In the genomic region with DNA sequence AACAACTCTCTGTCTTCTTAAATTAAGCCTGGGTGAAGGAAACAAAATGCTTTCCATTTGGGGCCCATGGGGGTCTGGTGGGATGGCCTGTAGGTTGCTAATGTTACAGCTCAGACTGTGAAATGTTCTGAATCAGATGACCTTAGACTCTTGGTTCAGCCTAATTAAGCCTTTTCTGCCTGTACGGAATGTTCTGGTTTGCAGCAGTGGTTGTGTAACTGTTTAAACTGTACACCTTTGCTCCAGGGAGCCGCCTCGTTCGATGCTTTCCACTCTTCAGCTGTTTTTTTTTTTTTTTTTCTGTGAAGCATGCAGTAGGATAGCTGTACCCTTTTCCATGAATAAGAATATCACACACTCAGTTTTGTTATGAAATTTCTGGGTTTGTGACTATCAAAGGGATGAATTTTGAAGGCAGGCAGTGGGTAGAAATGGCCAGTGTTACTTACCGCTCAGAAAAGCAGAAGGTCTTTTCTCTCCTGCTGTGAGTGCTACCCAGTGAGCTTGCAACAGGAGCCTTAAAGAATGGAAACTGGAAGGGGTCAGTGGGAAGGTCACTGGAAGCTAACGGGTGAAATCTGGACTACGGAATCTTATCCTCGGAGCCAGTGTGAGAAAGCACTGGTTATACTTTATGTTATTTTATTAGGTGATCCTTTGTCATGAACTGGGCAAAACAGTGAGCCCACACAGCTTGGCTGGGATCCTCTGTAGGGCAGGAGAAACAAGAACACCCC, we compare ENCODE assay signal across 15 mouse cellular contexts.
DNase-seq lines count a peak whose midpoint lies in the region; ATAC-seq and TF ChIP-seq lines count a peak whose summit lies in the region.
"Had no signal": no experiment of that assay in that cellular context is flagged by ENCODE, and none has a peak within 500 bp of the region (broad histone marks: within the 10 kb centered on the region; RNA-seq: fewer than 3 reads in every experiment).

No protein-coding gene starts in this region.

- H3K4me3 ChIP-seq in lung, adult 2 months (replicated peaks; ENCODE audit: extremely low read depth, low read depth, low read length) = no peak overlapping the region
- H3K4me3 ChIP-seq: forebrain, embryonic 12.5 days; hindbrain, embryonic 10.5 days; limb, embryonic 15.5 days; megakaryocyte, embryonic 14.5 days; neural tube, embryonic 12.5 days had no signal

- peak; percentile 65 for DNase-seq in kidney, adult 18-20 months
- no peak for DNase-seq in kidney, postnatal 10 days
- peak; percentile 66 for DNase-seq in lung, postnatal 36 days
- DNase-seq in lung, adult 2 months = no peak
- peak; percentile 72 for DNase-seq in kidney, postnatal 14 days
- DNase-seq in T-cell, adult 2 months (ENCODE audit: low spot score) = no peak
- DNase-seq: cerebellum, postnatal 25 days; right cerebral cortex, postnatal 4 days had no signal

- H3K4me1 ChIP-seq in lung, adult 2 months (ENCODE audit: control insufficient read depth, insufficient read depth, low read length) = peaks cover 10% of the 10 kb centered on the region
- H3K4me1 ChIP-seq: forebrain, embryonic 12.5 days; limb, embryonic 15.5 days; megakaryocyte, embryonic 14.5 days; neural tube, embryonic 12.5 days had no signal

- TF ChIP-seq POLR2A in lung, adult 2 months (IDR thresholded peaks at IDR 0.05; ENCODE audit: borderline replicate concordance, extremely low read depth, low read depth, low read length) = no peak

- no peak for ATAC-seq in erythroid progenitor cell, adult 5-6 weeks (replicated peaks; ENCODE audit: low FRiP score, poor library complexity, severe bottlenecking)
- ATAC-seq: midbrain, embryonic 16.5 days had no signal

- 62% methylated on average over 8 of the region's 8 CpGs for WGBS in lung, adult 2 months

- TF ChIP-seq CTCF in lung, adult 2 months (IDR thresholded peaks at IDR 0.05; ENCODE audit: insufficient read depth, low read length) = no peak

Comparison
In these comparisons a context has a peak if more than half of its experiments do, and no peak if none do; other contexts are left out.
1. DNase-seq: peak in kidney, adult 18-20 months (single experiment), lung, postnatal 36 days (single experiment) and kidney, postnatal 14 days (single experiment); none in kidney, postnatal 10 days (single experiment), lung, adult 2 months (single experiment) and T-cell, adult 2 months (single experiment).